Mouse (Mus musculus) layer of hippocampus, adult 8-10 months (tissue): ENCODE data around the gene Ddx39b. TPM values are rescaled to one million over a fixed set of nuclear protein-coding genes. Genes with fewer than 3 reads are reported as not detected.

Source experiments
- DNase-seq, 2 experiments: peaks; one replicate each; pipeline ENCODE4 v3.0.0; 2022; ENCODE audit warnings: low spot score in 2 of 2
- total RNA-seq, 4 experiments: library from RNA; stranded (reverse); gene quantifications; 2 replicates each; pipeline ENCODE4 v1.2.4; 2022

Ddx39b gene
- total RNA-seq: 100 to 1,000 TPM; 216 to 231 (median 222) TPM

DNA sequence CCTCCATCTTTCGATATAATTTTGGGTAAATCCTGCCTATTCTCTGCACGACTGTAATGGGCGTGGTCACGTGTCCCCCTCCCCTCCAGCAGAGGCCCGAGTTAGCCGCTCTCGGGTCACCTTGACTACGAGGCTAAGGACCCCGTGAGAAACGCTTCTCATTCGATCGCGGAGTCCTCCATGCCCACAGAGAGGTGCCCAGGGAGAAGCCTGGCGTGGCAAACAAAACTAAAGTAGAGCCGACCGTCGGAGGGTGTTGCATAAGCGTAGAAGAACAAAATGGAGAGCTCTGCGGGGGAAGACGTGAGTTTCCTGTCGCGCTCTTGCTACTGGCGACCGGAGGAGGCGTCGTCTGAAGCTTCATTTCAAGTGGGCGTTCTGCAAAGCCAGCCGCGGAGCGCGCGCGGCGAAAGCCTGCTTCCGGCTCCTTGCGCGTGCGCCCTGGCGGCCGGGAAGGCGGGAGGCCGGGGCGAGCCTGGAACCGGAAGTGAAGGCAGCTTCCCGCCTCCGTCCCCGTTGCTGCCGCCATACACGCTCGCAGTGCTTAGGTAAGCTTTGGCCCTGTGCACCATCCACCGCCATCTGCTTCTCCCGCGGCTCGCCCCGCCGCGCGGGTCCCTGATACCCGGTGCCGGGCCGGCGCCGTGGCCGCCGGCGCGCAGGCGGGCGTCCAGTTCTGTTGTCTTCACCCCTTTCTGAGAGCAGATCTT lies at the start of gene Ddx39b:
Ddx39b (plus strand) TSS at position 442 of the 710 bp plus-strand sequence.
- peak; percentile 94 to 97 for DNase-seq

DNA sequence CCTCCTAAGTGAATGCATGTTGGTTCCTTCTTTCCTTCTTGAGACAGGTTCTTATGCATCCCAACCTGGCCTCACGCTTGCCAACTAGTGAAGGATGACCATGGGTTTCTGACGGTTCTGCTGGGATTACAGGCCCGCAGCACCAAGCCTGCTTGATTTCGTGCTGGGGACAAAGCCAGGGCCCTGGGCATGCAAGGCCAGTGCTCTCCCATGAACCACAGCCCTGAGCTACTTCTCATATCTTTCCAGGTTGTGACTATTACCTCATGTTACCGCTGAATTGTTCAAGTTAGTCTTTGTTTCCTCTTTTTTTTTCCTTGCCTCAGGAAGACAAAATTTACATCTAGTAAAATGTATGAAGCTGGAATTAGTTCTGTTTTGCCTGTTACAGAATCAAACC lies 48.6 kb upstream of the Ddx39b start:
- no peak for DNase-seq

DNA sequence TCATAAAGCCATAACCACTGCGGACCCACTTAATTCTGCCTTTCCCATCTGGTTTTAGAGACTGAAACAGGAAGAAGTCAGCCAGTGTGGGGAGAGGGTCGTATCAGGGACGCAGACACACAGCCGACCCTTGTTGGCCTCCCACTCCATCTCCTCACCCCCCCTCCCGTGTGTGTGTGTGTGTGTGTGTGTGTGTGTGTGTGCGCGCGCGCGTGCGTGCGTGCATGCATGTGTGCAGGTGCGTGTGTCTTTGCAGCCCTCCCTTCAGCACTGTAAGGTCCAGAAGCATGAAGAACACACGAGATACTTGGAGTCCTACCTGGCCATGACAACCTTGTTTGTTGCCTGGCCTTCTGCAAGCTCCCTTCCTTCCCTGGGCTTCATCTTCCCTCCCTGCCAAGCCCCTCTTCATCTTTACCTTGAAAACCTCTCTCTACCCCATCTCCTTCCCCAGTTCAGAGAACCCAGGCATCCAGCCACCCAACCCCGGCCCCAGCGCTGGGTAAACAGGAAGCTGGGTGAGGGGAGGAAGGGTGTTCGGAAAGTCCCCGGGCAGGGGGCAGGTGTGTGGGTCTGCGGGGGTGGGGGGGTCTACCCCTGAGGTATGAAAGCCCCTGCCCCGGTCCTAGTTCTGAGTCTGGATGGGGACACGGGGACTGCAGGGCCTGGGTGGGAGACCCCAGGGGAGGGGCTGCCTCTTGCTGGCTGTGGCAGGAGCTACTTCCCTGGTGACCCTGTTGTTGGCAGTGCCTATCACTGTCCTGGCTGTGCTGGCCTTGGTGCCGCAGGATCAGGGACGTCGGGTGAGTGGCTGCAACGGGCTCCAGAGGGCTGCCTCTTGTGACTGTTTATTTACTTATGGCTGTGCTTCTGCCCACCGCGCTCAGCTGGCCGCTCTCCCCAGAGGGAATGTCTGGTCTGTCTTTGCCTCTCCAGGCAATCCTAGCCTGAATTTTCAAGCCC lies 47.4 kb upstream of the Ddx39b start, which contains the start of gene Ltb:
Ltb (plus strand) TSS at position 559 of the 963 bp plus-strand sequence.
- DNase-seq: no peak

DNA sequence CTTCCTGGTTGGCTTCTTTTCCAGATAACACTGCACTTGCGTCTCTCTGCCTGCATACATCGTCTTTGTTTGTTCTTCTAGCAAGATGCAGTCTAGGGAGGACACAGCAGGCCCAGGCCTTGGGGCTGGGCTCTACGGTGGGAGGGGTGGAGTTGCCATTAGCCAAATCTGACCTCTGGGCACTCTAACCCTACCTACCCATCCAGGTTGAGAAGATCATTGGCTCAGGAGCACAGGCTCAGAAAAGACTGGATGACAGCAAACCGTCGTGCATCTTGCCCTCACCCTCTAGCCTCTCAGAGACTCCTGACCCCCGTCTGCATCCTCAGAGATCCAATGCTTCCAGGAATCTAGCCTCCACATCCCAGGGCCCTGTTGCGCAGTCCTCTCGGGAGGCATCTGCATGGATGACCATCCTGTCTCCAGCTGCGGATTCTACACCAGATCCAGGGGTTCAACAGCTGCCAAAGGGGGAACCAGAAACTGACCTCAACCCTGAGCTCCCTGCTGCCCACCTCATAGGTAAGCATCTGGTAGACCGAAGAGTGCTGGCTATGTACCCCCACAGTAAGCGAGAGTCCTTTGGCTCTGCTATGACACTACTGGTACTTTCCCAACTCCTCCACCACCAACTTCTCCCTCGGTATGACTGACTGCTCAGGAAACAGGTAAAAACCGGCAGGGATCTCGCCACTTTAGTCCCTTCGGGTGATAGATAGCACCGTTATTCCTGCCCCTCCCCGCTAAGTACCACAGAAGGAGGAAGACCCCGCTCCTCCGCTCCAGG lies 46.5 kb upstream of the Ddx39b start:
- no peak for DNase-seq

DNA sequence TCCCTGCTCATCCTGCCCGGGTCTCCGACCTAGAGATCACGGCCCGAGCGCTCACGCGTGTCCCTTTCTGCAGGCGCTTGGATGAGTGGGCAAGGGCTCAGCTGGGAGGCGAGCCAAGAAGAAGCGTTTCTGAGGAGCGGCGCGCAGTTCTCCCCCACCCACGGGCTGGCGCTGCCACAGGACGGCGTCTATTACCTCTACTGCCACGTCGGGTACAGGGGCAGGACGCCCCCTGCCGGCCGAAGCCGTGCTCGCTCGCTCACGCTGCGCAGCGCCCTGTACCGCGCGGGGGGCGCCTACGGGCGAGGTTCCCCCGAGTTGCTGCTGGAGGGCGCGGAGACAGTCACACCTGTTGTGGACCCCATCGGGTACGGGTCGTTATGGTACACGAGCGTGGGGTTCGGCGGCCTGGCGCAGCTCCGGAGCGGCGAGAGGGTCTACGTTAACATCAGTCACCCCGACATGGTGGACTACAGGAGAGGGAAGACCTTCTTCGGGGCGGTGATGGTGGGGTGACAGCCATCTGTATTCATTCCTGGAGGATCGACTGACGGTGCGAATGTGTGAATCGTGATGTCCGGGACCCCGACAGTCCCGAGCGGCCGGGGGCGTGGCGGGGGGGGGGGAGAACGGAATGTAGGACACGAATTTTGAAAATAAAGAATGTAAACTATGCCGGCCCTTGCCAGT lies 45.8 kb upstream of the Ddx39b start:
- DNase-seq: peak in 1 of 2 experiments; percentile 60

DNA sequence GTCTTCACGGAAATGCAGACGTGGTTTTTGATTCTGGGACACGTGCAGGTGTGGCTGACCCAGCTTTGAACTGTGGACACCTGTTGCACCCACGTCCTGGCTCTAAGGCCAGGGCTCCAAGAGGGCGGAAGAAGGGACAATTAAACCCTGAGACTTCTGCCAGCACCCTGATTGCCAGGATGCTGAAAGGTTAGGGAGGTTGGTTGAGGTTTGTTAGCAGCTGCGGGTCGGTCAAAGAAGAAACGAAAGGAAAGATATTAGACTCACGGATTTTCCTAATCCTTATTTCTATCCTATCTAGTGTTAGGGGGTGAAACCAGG lies 45.3 kb upstream of the Ddx39b start:
- DNase-seq: no peak

DNA sequence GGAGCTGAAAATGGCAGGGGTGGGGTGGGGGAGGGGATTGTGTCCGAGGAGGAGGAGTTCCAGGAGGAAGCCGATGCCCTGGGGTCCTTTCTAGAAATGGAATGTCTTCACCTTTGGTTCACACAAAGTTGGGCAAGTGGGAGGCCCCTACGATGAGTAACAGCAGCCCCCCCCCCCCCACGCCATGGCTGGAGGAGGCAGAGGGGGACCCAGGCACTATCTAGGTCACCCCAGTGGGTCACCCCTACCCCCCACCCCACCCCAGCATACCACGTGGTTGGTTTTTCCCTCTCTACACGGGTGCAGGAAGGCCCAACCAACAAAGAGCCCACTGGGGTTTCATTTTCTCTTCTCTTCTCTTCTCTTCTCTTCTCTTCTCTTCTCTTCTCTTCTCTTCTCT lies 44.4 kb upstream of the Ddx39b start:
- DNase-seq: no peak

DNA sequence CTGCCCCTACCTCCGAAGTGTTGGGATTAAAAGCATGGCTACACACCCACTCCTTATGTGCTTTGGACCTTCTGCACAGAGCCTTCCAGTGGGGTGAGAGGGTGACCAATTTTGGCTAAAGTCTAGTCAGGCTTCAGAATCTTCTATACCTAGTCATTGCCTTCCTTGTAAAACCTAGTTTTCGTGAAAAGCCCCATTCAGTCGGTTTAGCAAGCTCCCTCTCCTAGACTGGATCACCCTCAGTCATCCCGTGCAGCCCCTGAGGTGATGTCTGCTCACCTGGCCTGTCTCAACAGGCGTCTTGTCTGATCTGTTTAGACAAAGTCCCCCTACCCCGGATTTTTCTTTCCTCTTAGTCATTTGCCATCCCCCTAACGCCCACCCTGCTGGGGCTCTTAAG lies 43.5 kb upstream of the Ddx39b start:
- no peak for DNase-seq

DNA sequence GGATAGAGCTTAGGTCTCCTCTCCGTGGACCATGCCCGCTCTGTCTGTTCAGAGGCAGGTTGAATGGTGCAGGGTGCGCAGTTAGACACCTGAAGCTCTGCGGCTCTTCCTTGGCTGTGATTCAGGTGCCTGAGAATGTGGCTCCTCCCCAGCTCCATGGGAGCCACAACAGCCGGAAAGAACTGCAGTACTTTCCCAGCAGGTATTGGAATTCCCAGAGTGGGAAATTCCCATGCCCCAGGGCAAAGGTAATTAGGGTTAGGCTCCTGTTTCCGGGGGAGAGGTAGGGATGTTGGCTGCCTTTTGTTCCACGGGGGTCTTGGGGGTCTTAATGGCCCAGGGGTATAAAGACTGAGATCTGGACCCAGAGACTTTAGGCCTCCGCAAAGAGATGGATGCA lies 42.6 kb upstream of the Ddx39b start:
- no peak for DNase-seq

DNA sequence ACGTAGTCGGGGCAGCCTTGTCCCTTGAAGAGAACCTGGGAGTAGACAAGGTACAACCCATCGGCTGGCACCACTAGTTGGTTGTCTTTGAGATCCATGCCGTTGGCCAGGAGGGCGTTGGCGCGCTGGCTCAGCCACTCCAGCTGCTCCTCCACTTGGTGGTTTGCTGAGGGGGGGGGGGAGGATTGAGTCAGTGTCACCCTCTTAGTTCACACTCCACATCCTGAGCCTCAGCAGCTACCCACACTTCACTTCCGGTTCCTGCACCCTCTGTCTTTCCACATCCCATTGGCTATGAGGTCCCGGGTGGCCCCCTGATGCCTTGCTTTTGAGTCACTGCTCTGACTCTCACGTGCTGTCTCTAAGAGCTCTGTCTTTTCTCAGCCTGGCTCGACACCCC lies 41.1 kb upstream of the Ddx39b start:
- no peak for DNase-seq

DNA sequence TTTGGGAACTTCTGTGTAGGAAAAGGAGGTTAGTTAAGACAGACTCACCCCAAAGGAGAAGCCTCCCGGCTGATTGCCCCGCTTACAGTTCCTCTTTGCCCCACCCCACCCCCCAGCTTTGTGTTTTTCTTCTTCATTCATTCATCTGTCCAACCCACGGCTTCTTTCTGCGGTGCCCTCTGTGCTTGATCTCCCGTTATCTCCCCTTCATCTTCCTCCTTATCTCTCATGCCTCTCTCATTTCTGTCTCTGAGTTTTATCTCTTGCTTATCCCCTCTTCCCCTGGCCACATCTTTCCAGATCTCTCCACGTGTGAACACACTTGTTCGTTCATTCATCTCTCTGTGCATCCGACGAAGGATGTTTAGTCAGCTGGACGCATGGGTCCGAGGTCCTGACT lies 40.4 kb upstream of the Ddx39b start:
- DNase-seq: no peak

DNA sequence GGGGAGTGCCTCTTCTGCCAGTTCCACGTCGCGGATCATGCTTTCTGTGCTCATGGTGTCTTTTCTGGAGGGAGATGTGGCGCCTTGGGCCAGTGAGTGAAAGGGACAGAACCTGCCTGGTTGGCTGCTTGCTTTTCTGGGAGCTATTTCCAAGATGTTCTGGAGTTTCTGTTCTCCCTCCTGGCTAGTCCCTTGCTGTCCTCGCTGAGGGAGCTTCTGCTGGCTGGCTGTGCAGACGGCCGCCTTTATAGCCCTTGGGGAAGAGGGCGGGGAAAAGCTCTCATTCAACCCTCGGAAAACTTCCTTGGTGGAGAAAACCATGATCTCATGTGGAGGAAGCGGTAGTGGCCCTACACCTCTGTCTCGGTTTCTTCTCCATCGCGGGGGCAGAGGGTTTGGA lies 39.8 kb upstream of the Ddx39b start, which contains the start of gene Tnf:
Tnf (minus strand) TSS at position 221 of the 400 bp plus-strand sequence.
- DNase-seq: no peak

DNA sequence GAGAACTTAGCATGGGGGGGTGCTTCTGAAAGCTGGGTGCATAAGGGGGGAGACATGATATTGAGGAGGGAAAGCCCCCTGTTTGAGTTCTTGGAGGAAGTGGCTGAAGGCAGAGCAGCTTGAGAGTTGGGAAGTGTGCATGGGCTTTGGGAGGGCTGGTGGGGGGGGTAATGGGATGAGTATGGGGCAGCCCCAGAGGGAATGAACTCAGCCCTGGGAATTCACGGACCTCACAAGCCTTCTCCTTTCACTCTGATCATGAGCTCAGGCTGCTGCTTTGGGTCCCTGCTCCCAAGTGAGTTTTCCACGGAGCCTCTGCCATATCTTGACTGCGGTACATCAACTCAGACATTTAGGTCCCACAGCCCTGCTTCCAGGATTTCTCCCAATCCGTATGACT lies 39.1 kb upstream of the Ddx39b start:
- no peak for DNase-seq

DNA sequence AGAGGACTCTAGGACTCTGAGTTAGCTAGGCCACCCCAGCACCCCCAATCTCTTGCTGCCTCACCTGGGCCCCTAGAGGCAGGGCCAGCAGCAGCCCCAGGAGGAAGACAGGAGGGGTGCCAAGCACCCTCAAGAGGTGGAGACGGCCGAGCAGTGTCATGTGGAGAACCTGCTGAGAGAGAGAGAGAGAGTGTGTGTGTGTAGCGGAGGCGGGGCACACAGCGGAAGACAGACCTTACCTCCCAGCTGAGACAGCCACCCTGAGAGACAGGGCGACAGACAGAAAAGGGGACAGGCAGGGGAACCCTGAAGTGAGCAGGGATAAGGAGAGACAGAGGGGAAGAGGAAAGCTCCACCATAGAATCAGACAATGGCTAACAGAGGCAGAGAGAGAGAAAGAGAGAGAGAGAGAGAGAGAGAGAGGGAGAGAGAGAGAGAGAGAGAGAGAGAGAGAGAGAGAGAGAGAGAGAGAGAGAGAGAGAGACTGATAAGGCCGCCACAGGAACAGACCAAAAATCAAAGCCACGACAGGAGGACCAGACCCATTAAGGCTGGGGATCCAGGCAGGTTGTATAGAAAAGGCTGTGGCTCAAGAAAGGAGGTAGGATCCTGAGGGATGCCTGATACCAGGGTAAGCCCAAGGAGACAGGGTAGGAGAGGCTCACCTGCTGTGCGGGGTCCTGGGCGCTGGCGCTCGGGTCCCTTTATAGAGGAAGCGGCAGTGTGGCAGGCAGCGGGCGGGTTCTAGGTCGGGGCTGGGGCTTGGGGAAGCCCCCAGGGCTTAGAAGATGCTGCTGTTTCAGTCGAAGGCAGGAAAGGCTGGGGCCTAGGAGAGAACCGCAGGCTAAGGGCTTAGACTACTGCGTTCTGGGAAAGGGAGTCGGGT lies 36.8 kb upstream of the Ddx39b start, which contains the start of gene Lta:
Lta (minus strand) TSS at position 858 of the 886 bp plus-strand sequence.
- no peak for DNase-seq

DNA sequence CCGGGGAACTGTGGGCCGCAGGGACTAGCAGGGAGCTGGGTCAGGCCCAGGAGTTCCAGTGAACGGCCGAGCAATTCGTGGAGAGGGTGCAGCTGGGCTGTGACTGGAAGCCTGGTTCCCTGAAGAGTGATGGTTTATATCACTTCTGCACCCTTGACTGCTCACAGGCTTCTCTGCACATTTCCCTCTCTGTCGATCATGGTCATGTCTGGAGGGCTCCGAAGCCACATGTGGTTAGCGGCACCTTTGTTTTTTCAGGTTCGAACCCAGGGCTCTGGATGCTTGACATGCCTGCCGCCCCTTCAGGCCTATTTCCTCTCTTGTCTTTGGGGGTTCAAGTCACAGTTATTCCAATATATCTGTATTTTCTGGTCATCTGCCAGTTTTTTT lies 36.2 kb upstream of the Ddx39b start:
- no peak for DNase-seq

DNA sequence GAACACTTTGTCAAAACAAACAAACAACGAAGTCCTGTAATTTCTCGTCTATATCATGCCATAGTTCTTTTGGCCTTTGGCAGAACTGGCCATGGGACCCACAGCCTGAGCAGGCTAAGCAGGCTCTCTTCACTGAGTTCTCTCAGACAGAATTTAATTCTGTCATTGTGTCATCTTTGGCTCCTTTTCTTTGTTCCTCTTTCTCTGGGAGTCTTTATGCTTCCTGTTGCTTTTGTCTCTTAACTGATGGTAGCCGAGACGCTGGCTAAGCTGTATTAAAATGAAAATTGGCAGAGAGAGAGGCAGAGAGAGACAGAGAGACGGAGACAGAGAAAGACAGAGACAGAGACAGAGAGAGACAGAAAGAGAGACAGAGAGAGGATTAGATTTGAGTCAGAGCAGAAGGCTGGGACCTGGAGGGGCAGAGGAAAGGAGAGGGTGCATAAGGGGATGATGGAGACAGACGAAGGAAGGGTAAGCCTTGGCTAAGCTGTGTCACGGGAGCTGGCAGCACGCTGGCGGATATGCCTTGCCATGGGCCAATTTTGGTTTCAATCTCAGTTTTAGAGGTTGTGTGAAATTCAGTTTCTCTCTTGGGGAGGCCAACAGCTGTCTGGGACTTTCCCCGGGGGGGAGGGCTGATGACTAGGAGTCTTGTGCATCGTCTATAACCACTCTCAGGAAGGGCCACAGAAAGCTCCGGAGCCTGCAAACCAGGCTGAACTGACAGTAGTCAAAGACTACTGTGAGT lies 31.6 kb upstream of the Ddx39b start:
- DNase-seq: no peak

DNA sequence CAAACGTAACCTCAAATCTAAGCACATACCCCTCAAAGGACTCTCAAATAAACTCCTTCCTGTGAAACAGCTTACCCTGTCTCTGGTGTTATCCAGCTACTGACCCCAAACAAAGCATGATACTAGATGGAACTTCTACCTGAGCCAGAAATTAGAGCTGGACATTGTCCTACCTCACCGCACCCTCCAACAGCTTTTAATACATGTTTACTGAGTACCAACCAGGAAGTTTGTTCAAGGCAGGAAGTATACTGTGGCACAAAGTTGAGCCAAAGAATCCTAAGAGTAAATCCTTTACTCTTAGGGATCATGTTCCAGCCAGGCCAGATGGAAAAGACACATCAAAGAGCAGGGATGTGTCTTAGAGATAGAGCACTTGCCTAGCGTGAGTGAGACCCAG lies 31.0 kb upstream of the Ddx39b start:
- DNase-seq: no peak

DNA sequence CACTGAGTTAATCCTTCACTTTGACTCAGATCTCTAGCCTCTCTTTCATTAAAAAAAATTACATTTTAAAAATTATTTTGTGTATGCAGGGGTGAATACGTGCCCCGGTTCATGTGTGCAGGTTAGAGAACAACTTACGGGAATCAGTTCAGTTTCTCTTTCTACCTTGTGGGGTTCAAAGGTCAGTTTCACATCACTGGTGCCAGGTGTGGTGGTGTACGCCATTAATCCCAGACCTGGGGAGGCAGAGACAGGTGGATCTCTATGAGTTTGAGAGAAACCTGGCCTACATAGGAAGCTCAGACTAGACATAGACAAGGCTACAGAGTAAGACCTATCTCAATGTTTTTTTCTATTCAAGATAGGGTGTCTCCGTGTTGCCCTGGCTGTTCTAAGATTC lies 28.5 kb upstream of the Ddx39b start:
- DNase-seq: no peak

DNA sequence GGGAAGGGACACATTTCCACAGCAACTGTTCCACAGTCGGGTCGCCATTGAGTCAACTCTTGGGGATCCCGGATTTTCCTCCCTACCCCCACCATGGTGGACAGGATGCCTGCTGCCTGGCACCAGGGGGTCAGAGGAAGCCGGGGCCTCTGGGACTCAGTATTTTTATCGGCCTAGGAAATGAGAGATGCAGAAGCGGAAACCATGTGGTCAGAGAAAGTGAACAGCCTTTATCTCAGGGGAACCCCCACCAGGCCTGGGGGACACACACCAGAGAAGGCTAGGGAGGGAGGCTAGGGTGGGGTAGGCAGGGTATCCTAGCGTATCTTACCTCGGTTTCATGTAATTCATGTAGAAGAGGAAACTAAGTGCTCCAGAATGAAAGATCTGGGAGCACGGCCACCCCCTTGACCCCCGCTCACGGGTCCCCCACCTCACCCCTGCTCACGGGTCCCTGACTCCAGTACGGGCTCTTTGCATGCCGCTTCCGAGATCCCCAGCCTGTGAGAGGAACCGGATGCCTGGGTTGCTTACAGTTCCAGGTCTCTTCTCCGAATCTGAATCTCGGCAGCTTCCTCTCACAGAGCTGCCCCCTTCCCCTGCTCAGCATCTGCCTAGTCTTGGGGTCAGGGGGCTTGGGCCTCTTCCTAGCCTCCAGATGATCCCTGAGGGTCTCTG lies 22.9 kb upstream of the Ddx39b start:
- DNase-seq: no peak
